Mouse (Mus musculus) skeletal muscle tissue, adult 2 months (tissue): ENCODE results near the gene Cxcr4.

ENCODE experiments used
- DNase-seq: peaks from one replicate; pipeline ENCODE4 v3.0.0-alpha.2; 2012; ENCODE audit warnings: low read depth, low spot score

Gene Cxcr4

DNA sequence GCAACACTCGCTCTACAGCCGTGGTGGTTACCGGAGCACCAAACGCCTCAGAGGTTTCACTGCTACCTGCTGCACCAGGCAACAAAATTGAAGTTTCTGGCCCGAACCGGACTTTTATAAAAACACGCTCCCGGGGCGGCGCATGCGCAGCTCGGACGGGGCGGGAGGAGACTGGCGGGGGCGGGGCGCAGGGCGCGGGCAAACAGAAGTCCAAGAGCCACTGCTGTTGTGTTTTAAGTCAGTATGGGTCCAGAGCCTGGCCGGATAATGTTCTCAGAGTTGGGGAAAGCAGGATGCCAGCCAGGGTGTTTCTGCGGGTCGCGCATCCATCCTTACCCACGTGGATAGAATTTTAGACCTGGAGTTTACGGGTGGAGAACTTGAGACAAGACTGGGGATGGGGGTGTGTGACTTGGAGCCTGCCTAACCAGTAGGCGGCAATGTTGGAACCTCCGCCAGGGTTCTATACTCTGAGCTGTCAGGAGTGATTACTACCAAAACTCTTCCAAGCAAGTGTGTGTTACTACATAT lies at the start of gene Cxcr4:
TSS of gene Cxcr4 (minus strand) at position 83 of the 531 bp plus-strand sequence.
- DNase-seq, result peak; percentile 64

DNA sequence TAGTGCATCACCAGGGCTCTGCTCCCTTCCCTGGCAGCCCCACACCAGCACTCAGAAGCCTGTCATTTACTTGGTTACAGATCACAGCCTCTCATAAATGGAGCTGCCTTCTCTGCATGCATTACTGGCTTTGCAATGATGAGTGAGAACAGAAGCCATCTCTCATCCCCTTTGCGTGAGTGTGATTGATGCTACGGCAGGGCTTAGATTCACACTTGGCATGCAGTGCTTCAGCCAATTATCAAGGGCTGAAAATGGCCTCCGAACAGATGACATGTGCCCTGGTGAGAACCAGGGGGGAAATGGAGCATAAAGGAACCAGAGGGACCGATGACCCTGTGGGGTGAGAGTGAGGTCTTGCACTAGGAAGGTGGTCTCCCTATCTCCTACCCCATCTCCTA lies 47.6 kb upstream of the Cxcr4 start:
- no peak for DNase-seq

DNA sequence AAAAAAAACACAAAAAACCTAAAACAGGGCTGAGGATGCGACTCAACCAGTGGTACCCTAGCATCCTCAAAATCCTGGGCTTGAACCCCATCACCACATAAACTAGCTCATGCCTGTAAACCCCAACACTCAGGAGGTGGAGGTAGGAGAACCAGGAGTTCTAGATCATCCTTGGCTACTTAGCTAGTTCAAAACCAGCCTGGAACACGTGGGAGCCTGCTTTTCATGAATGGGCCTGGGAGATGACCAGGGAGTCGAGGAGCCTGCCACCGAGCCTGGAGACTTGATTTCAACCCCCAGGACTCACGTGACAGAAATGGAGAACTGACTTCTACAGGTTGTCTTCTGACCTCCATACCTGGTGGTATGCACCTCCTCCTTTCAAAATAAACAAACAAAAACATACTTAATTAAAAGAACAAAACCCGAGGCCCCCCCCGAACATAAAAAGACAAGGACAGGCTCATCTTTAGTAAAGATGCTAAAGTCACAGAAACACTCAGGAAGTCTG lies 45.2 kb upstream of the Cxcr4 start:
- DNase-seq, result no peak

DNA sequence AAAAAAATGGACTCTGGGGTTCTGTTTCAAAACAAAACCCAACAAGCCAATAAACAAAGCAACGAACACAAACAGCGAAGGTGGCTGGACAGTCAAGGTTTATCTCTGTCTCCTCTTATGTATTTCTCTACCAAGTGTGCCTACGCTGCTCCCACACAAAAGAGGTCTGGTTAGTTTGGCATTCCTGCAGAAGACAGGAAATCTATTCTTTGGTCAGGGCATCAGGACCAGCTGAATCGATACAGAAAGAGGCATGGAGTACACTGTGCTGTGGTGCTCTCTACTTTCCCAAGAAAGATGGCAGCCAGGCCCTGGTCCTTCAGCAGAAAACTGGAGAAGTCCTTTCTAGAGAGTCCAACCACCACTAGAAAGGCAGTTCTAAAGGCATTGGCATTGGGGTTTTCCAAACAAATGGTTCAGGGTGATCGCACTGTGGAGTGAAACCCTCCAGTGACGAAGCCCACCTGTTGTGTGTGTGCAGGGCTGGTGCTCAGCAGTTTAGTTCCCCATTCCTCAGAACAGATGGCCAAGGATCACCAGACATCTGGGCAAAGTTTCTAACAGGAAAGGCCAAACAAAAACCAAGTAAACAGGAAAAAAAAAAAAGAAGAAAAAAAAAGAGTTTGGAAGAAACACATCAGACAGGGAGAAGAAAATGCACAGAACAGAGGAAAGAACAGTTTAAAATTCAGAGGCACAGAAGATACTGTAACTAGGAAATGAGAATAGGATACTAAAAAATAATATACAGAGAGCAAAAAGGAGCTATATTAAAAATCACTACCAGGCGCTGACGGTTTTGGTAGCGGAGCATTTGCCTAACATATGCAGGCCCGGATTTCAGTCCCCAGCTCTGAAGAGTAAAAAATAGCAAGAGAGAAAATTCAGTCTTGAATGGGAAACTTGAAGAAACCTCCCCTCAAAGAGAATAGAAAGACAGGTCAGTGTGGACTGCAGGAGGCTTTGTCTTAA lies 44.5 kb upstream of the Cxcr4 start:
- no peak for DNase-seq

DNA sequence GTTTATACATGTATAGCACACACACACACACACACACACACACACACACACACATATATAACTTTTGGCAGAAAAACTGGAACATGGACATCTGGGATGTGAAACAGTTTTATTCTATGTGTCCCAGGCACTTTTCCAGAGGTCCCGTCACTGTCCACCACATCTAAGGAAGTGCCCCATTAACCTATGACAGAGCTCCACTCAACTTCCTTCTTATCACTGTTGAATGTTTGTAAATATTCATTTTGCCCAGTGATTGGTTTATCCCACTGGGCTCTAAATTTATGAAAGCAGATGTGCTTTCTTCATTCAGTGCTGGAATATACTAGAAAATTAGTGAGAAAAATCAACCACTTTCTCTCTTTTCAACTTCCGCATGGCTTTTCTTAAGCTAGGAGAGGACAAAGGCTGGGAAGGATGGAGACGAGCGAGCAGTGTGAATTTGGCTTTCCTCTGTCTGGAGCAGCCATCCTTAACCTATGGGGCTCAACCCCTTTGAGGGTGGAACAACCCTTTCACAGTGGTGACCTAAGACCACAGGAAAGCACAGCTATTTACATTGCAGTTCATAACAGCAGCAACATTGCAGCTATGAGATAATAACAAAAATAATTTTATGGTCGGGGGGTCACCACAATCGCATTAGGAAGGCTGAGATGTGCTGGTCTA lies 41.8 kb upstream of the Cxcr4 start:
- DNase-seq, result no peak

DNA sequence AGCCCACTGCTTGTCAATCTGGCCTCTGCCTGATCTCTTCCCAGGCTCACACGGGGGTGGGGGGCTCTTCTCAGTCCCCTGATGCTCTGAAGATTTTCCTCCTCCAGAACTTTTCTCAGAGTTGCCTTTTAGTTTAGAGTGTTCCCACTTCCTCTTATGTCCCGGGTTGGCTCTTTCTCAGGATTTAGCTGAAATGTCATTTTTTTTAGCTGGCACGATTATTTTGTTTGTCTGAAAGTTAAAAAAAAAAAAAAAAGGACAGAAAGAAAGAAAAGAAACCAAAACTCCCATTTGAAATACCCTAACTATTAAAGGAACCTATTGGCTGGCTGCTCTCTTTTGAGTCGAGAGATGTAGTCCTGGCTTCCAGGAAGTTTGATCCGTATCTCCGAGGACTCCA lies 40.4 kb upstream of the Cxcr4 start:
- no peak for DNase-seq

DNA sequence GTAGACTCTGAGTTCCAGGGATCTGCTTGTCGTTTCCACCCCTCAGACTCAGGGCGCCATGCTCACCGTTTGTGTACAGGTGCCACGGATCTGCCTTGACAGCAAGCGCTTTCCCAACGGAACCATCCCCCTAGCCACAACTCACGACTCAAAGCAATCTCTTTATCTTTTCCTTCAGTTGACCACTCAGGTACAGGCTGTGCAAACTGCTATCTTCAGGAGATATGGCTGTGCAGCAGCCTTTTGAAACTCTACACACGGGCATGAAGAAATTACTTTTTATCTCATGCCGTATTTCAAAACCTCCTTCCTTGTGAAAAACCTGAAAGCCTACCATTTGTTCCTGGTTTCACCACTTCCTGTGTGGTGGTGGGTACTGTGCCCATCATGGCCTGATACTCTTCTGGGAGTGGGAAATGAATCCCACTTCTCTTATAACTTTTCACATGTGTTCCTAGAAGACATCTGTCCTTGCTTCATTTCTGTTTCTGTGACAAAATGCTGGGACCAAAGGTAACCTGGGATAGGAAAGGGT lies 34.1 kb upstream of the Cxcr4 start:
- no peak for DNase-seq

DNA sequence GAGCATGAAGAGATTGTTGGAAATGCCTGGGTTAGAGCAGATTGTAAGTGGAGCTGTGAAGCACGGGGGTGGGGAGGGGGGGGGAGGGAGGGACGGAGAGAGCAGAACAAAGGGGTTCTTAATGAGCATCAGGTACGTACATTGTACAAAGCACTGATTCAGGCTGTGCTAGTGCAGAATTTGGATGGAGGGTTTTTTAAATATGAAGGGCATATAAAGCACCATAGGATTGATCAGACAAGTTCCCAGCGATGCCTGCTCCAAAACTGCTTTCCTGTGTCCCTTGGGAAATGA lies 31.4 kb upstream of the Cxcr4 start:
- DNase-seq, result no peak

DNA sequence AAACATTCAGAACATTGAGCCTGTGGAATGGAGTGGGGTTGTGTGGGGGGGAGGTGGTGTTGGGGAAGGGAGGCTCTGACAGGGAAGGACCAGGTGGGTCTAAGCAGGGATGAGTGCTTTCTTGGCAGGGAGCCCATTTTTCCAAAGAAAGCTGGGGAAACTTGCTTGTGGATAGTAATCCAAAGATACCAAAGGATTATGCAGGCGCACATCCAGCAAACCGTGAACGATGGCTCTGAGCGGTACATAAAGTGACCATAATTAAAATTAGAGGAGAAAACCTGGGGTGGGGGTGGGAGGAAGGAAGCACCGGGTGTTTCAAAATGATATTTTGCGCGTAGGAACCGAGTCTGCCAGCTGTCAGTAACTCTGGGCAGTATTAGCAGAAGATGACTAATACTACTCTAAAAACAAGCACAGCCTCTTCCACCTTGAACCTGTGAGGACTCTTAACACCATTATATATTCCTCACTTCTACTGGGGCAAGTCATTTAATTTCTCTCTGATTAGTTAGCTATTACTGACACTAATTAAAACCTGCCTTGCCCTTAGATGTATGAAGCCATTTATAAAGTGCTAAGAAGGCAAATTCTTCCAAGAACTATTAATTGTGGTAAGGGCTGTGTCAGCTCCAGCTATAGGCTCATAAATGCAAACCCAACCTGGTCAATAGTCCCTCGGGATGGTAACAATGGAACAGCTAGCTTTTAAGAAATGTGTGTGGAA lies 30.9 kb upstream of the Cxcr4 start:
- DNase-seq, result no peak

DNA sequence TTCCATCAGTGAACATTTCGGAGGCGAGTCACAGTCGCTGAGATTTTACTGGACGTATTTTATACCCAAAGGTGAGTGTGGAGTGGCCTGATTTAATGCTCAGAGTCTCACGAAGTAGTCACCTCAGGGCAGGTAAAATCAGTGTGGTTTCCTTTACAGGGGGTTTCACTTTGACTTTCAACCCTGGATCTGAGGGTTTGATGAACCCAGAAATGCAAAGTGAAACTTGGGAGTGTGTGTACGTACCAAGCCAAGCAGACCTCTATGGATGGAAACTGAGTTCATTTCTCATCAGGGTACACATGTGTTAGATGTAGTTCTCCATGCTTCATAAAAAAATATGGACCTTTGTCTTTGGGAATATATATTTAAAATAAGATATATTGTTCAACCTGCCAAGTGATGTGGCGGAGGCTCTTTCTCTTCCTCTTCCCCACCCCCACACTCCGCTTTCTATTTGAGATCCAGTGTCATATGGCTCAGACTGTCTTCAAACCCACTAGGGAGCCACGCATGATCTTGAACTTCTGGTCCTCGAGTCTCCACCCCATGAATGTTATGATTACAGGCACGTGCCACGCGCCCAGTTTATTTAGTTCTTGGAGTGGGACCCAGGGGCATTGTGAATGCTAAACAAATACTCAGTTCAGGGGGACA lies 25.7 kb upstream of the Cxcr4 start:
- DNase-seq, result no peak

DNA sequence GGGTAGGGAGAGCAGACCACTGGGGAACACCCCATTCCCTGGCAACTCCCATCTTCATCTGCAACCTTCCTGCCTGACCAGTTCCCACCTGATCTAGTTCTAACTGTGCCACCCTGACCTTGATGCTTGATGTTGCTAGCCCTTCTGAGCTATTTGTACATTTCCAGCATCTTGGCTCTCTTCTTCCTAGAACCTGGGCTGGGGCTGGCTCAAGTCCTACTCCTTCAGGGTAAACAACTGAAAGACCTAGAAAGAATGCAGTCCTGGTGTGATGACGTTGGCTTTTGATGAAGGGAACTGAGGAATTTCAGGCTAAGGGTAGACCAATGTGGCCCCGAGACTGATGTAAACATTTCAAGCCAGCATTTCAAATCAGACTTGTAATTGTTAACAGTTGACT lies 24.5 kb upstream of the Cxcr4 start:
- no peak for DNase-seq

DNA sequence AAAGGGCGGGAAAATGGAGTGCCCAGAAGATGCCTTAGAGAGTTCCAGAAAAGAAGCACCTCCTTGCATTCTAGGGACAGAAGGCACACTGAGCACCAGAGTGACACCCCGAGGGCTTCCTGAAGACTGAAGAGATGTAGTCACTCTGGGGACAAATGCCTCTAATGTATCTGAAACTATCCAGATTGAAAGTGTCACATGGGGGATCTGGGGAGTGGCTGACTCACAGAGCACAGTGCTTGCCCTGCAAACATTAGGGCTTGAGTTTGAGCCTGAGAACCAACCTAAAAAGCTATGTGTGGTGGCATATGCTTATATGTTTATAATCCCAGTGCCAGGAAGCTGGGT lies 23.3 kb upstream of the Cxcr4 start:
- no peak for DNase-seq

DNA sequence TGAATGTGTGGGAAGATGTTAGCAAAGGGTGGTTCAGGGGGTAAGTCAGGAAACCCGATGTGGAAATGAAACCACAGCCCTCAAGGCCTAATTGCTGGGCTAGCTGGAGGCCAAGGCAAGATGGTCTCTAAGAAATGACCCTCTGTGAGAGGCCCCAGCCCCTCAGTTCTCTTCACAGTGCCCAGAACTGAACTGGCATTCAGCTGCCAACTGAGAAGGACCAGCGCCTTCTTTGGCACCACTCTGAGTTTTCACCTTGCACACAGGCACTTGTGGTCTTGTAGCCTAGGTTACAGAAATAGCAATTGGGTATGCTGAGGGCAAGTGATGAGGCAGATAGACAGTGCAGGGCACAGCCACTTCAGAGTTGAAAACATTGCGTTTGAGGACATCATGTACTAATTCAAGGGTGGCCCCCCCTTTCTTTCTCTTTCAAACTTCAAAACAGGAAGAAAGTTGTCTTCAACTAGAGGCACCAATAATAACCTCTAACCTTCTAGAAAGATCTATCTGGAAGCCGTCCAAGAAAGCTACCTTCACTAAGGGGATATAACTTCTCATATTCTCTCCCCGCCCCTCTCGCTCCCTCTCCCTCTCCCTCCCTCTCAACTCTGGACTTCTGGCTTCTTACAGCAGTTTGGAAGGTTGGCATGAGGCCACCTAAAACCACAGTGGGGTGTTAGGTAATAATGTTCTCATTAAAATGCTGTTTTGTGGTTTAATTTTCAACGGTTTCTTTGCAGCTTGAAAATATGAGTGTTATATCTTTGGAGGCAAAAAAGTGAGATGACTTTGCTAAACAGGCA lies 22.8 kb upstream of the Cxcr4 start:
- DNase-seq, result peak; percentile 57

DNA sequence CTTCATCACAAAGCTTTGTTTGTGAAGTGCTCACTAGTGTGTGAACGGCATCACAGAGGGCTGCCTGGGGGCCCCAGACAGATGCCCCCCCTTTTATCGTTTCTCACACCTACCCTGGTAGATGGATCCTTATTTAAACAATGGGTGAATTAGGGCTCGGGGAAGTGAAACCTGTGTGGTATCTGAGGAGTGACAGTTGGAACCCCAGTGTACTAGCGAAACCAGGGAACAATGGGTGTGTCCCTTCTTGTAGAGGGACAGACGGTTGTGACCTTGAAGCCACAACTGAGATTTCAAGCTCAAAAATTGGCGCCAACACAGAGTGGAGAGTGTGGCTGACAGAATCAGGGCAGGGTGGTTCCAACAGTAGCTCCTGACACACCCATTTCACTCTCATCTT lies 16.0 kb upstream of the Cxcr4 start:
- peak; percentile 25 for DNase-seq

DNA sequence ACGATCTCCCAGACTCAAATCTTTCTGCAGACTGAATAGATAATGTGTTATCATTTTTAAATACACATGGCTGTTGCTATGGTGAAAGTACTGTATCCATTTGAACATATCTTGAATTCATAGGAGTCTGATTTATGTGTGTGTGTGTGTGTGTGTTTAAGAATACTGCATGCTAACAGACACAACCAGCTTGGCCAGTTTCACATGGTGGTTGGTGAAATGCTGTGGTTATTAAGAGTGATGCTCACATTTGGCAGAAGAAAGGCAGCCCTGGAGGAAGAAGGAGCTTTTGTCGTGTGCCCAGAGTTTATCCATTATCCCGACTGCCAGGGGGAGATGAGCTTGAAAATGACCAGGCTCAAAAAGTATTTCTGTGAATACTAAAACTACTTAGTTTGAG lies 15.3 kb upstream of the Cxcr4 start:
- DNase-seq, result no peak

DNA sequence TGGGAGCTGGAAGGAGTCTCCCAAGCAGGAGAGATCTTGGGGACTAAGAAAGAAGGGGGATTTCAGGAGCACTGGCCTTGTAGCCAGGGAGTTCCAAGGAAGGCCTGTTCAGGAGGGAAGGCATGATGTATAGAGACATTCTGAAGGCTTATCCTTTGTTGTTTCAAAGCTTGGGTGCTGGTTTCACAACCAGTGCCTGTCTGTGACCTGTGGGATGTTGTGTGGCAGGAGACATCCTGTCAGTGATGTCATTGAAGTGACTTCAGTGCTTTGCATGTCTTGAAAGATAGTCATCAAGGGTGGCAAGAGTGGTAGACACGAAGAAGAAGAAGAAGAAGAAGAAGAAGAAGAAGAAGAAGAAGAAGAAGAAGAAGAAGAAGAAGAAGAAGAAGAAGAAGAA lies 13.7 kb upstream of the Cxcr4 start:
- DNase-seq, result no peak

DNA sequence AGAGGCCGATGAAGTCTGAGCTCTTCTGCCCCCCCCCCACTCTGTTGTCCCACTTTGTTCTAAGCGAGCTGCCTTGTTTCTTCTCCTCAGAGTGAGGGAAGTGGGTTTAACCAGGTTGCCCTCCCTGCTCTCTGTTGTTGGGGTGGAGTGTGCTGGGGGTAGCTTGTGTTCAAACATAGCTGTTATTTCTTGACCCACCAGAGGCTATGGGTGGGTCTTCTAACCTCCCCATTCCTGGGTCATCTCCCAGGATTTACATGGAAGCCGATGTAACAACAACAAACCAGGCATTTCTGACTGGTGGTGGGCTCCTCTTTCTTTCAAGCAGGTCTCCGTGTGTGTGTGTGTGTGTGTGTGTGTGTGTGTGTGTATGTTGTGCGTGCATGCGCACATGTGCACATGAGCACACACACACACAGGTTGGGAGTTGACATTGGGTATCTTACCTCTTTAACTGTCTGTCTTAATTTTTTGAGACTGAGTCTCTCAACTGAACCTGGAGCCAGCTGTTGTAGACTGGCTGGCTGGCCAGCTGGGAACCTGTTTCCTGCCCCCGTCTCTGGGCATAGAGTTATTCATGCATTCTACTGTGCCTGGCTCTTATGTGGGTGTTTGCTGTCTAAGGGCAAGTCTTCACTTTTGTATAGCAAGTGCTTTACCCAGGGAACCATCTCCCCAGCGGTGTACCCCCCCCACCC lies 10.7 kb upstream of the Cxcr4 start:
- DNase-seq, result no peak

DNA sequence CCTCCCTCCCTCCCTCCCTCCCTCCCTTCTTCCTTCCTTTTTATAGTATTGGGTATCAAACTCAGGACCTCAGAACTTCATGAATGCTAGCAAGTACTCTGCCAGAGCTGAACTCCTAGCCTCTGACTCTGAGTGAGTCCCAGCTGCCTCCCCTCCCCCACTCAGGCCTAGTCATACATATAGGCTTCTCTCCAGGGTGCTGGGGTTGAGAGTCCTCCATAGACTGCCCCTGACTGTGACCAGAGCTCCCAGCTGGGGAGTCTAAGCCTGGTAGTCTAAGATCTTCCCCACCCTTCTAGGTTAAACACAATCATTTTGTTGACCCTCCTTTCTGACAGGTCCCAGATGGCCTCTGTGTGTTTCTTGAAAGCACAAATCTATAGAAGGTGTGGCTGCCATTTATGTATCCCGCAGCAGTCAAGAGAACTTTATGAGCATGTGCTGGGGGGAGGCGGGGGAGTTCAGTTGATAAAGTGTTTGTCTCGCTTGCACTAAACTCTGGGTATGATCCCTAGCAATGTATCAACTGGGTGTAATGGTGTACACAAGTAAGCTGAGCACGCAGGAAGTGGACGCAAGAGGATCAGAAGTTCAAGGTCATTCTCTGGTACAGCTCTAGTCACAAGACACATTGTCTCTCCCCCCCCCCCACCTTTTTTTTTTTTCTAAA lies 10.1 kb upstream of the Cxcr4 start:
- no peak for DNase-seq

DNA sequence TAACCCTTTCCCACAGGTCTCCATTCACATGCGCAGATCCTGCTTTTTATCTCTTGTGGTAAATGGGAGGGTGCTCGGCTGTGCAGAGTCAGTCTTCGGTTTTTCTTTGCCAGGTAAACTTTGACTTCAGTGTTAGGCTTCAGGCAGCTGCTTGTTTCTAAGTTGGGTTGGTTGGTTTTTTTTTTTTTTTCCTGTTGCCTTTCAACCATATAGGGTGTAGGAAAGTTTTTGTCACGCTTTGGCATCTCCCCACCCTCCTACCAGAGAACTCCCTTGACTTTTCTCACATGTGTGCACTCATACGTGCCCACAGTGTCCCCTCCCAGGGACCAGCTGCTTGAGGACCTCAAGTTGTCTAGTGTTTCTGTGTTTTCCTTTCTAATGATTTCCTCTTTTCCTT lies 9.2 kb upstream of the Cxcr4 start:
- no peak for DNase-seq
